Mouse (Mus musculus) liver, embryonic 15.5 days (tissue): ENCODE results near the gene Ccdc33. TPM values are rescaled to one million over a fixed set of nuclear protein-coding genes. Genes with fewer than 3 reads are reported as not detected.

ENCODE experiments used
- ATAC-seq: fragments of 200-750 bp; cut with Nextera tagmentation; 2 replicates; pipeline ENCODE4 v1.8.0; 2017; ENCODE audit warnings: moderate number of reproducible peaks, mild to moderate bottlenecking, moderate library complexity; ENCODE audit not compliant: insufficient read depth
- H3K27ac ChIP-seq: fragments of 300-500 bp; sonication (generic); replicated peaks from 2 replicates; pipeline ENCODE4 v1.5.1; 2015; ENCODE audit warnings: mild to moderate bottlenecking, inconsistent platforms
- H3K27me3 ChIP-seq: fragments of 300-500 bp; sonication (generic); 2 replicates; pipeline ENCODE4 v1.6.1; 2015; ENCODE audit warnings: mild to moderate bottlenecking, inconsistent platforms
- H3K36me3 ChIP-seq: fragments of 300-500 bp; sonication (generic); replicated peaks from 2 replicates; pipeline ENCODE4 v1.6.1; 2015; ENCODE audit warnings: moderate library complexity, mild to moderate bottlenecking, inconsistent platforms
- H3K4me1 ChIP-seq: fragments of 300-500 bp; sonication (generic); replicated peaks from 2 replicates; pipeline ENCODE4 v1.6.1; 2015; ENCODE audit warnings: inconsistent platforms
- H3K4me2 ChIP-seq: fragments of 300-500 bp; sonication (generic); 2 replicates; pipeline ENCODE4 v1.6.1; 2015; ENCODE audit warnings: moderate library complexity, mild to moderate bottlenecking, inconsistent platforms
- H3K4me3 ChIP-seq: fragments of 300-500 bp; sonication (generic); replicated peaks from 2 replicates; pipeline ENCODE4 v1.5.1; 2015; ENCODE audit warnings: mild to moderate bottlenecking, inconsistent platforms
- H3K9ac ChIP-seq: fragments of 300-500 bp; sonication (generic); 2 replicates; pipeline ENCODE4 v1.6.1; 2015; ENCODE audit warnings: moderate library complexity, mild to moderate bottlenecking, inconsistent platforms
- H3K9me3 ChIP-seq: fragments of 300-500 bp; sonication (generic); replicated peaks from 2 replicates; pipeline ENCODE4 v1.6.1; 2016; ENCODE audit warnings: inconsistent platforms
- WGBS: fragments of 180-500 bp; shearing (Covaris S2); methylation state at CpG from one replicate; pipeline ENCODE4 v1.1.7; 2015; ENCODE audit warnings: mixed read lengths; ENCODE audit not compliant: insufficient replicate concordance; 5-methylcytosine and 5-hydroxymethylcytosine counted together
- polyA plus RNA-seq: library from polyadenylated mRNA; unstranded; fragments of >200 nt; fragmentation: Nextera tagmentation; extraction: Ambion mirVana; gene quantifications from 2 replicates; pipeline ENCODE4 v1.2.1, GENCODE M21; 2015

Ccdc33 gene
- polyA plus RNA-seq, 1 experiment from 2014 or later = not detected

GRCm38 (mm10) chr9:57992781-57993591, 125.6 kb downstream of the Ccdc33 start:
- WGBS = 47% methylated on average over 8 of the region's 8 CpGs
- H3K9ac ChIP-seq = no peak overlapping the region
- H3K4me2 ChIP-seq = no peak overlapping the region
- no peaks in the 10 kb centered on the region for H3K36me3 ChIP-seq
- H3K27me3 ChIP-seq = peaks cover 26% of the 10 kb centered on the region
- H3K4me1 ChIP-seq = peaks cover 6% of the 10 kb centered on the region
- H3K4me3 ChIP-seq = no peak overlapping the region
- H3K9me3 ChIP-seq = no peaks in the 10 kb centered on the region
- no peak overlapping the region for H3K27ac ChIP-seq
- ATAC-seq = no peak

GRCm38 (mm10) chr9:57992060-57992459, 126.6 kb downstream of the Ccdc33 start:
- 58% methylated on average over 3 of the region's 3 CpGs for WGBS
- ATAC-seq = no peak
- H3K9me3 ChIP-seq = no peaks in the 10 kb centered on the region
- H3K4me3 ChIP-seq = no peak overlapping the region
- no peaks in the 10 kb centered on the region for H3K4me1 ChIP-seq
- no peaks in the 10 kb centered on the region for H3K36me3 ChIP-seq
- H3K27me3 ChIP-seq = peaks cover 21% of the 10 kb centered on the region
- H3K4me2 ChIP-seq = no peak overlapping the region
- H3K27ac ChIP-seq = no peak overlapping the region
- no peak overlapping the region for H3K9ac ChIP-seq

- H3K4me2 ChIP-seq = no peak overlapping the region
- H3K36me3 ChIP-seq = no peaks in the 10 kb centered on the region
- H3K4me3 ChIP-seq = no peak overlapping the region
- H3K9me3 ChIP-seq = no peaks in the 10 kb centered on the region
- no peak overlapping the region for H3K9ac ChIP-seq
- peaks cover 9% of the 10 kb centered on the region; the same call in 1 of the 2 replicates for H3K27me3 ChIP-seq
- whole genome bisulfite sequencing = 27% methylated on average over 10 of the region's 10 CpGs
- no peak for ATAC-seq
- H3K27ac ChIP-seq = no peak overlapping the region
- H3K4me1 ChIP-seq = no peaks in the 10 kb centered on the region
Observed at GRCm38 (mm10) chr9:57990438-57991110, 128.0 kb downstream of the Ccdc33 start.

GRCm38 (mm10) chr9:57989309-57989708, 129.3 kb downstream of the Ccdc33 start:
- WGBS = 61% methylated on average over 6 of the region's 6 CpGs
- ATAC-seq = no peak
- Histone ChIP-seq H3K36me3 (no peaks in the 10 kb centered on the region), H3K27ac (no peak overlapping the region), H3K9me3 (no peaks in the 10 kb centered on the region), H3K9ac (no peak overlapping the region), H3K4me1 (no peaks in the 10 kb centered on the region), H3K27me3 (peaks cover 5% of the 10 kb centered on the region; the same call in 1 of the 2 replicates), H3K4me2 (no peak overlapping the region), H3K4me3 (no peak overlapping the region)

- Histone ChIP-seq H3K4me2 (no peak overlapping the region), H3K36me3 (no peaks in the 10 kb centered on the region), H3K9ac (no peak overlapping the region), H3K4me1 (no peaks in the 10 kb centered on the region), H3K9me3 (no peaks in the 10 kb centered on the region), H3K27ac (no peak overlapping the region), H3K27me3 (peaks cover 4% of the 10 kb centered on the region; the same call in 1 of the 2 replicates), H3K4me3 (no peak overlapping the region)
- 38% methylated on average over 2 of the region's 2 CpGs for WGBS
- ATAC-seq = no peak
Observed at GRCm38 (mm10) chr9:57988098-57988497, 130.5 kb downstream of the Ccdc33 start.

GRCm38 (mm10) chr9:57986293-57986692, 132.3 kb downstream of the Ccdc33 start:
- no peak overlapping the region for H3K27ac ChIP-seq
- no peak for ATAC-seq
- H3K4me3 ChIP-seq = no peak overlapping the region
- 57% methylated on average over 7 of the region's 7 CpGs for WGBS
- peaks cover 4% of the 10 kb centered on the region; the same call in 1 of the 2 replicates for H3K27me3 ChIP-seq
- H3K4me2 ChIP-seq = no peak overlapping the region
- H3K36me3 ChIP-seq = no peaks in the 10 kb centered on the region
- H3K9ac ChIP-seq = no peak overlapping the region
- no peaks in the 10 kb centered on the region for H3K4me1 ChIP-seq
- no peaks in the 10 kb centered on the region for H3K9me3 ChIP-seq

GRCm38 (mm10) chr9:57985304-57985703, 133.3 kb downstream of the Ccdc33 start:
- H3K27me3 ChIP-seq = peaks cover 4% of the 10 kb centered on the region; the same call in 1 of the 2 replicates
- no peak overlapping the region for H3K4me3 ChIP-seq
- H3K4me1 ChIP-seq = no peaks in the 10 kb centered on the region
- no peaks in the 10 kb centered on the region for H3K9me3 ChIP-seq
- no peak overlapping the region for H3K4me2 ChIP-seq
- 74% methylated on average over 8 of the region's 8 CpGs for WGBS
- no peak for ATAC-seq
- no peak overlapping the region for H3K9ac ChIP-seq
- no peak overlapping the region for H3K27ac ChIP-seq
- H3K36me3 ChIP-seq = no peaks in the 10 kb centered on the region

GRCm38 (mm10) chr9:57980570-57980969, 138.1 kb downstream of the Ccdc33 start:
- Histone ChIP-seq H3K36me3 (no peaks in the 10 kb centered on the region), H3K27ac (no peak overlapping the region), H3K4me1 (no peaks in the 10 kb centered on the region), H3K9me3 (no peaks in the 10 kb centered on the region), H3K4me3 (no peak overlapping the region), H3K4me2 (no peak overlapping the region), H3K9ac (no peak overlapping the region), H3K27me3 (no peaks in the 10 kb centered on the region)
- WGBS = 33% methylated on average over 10 of the region's 10 CpGs
- ATAC-seq = no peak

GRCm38 (mm10) chr9:57978858-57979257, 139.8 kb downstream of the Ccdc33 start:
- WGBS = 28% methylated on average over 3 of the region's 3 CpGs
- no peaks in the 10 kb centered on the region for H3K9me3 ChIP-seq
- ATAC-seq = no peak
- no peak overlapping the region for H3K4me3 ChIP-seq
- H3K36me3 ChIP-seq = no peaks in the 10 kb centered on the region
- no peaks in the 10 kb centered on the region for H3K4me1 ChIP-seq
- H3K9ac ChIP-seq = no peak overlapping the region
- H3K27ac ChIP-seq = no peak overlapping the region
- H3K4me2 ChIP-seq = no peak overlapping the region
- no peaks in the 10 kb centered on the region for H3K27me3 ChIP-seq
